Mouse (Mus musculus): Measurements from ENCODE around the gene Rbm8a.
A peak's percentile ranks its signal among the peaks of the same experiment; 100 is the strongest.

Rbm8a gene

DNA sequence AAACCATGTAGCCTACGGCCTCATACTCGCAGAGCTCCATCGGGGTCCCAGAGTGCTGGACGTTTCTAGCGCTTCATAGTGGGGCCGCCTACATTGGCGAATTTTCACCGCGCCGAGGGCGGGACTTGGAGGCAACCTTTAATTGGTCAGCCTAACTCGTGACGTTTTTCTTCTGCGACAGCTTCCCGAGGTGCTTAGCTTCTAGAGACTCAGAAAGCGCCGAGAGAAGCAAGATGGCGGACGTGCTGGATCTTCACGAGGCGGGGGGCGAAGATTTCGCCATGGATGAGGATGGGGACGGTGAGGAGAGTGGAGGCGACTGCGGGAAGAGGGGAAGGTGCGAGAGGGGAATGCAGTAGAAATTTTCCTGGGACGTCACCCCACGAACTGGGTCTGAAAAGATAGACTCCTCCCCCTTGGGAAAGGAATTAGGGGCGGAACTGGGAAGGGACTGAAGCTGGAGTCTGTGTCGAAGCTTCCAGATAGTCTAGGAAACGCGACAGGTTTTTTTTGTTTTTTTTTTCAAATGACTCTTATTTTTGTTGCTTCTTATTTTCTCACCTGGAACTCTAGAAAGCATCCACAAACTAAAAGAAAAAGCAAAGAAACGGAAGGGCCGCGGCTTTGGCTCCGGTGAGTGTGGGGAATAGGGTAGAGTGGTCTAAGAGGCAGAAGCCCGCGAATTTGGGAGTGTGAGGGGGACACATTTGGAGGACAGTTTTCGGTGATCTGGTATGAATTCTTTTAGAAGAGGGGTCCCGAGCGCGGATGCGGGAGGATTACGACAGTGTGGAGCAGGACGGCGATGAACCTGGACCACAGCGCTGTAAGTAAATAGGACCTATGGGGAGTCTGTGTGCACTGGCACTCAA is at the start of gene Rbm8a:
Gene Rbm8a (plus strand): TSS at position 205 of the 872 bp plus-strand sequence.
- peak; percentile 94 for DNase-seq (ENCODE audit: low spot score)

DNA sequence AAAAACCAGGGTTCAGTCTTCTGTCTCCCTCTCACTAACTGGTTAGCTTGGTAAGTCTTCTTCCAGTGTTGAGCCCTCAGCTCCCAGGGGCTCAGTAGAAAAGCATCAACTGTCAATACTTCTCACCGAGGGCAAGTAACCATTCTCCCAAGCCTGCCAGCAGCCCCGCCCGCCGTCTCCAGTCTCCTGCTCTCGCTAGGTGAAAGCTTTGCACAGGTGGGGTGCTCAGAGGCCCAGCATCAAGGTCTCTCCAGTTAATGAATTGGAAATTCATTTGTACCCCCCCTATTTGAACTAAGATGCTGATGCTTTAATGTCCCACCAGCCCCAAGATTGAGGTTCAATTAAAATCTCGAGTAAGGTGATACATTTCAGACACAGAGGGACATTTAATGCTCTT is 48.6 kb upstream of the Rbm8a start:
- no peak for DNase-seq (ENCODE audit: low spot score)

DNA sequence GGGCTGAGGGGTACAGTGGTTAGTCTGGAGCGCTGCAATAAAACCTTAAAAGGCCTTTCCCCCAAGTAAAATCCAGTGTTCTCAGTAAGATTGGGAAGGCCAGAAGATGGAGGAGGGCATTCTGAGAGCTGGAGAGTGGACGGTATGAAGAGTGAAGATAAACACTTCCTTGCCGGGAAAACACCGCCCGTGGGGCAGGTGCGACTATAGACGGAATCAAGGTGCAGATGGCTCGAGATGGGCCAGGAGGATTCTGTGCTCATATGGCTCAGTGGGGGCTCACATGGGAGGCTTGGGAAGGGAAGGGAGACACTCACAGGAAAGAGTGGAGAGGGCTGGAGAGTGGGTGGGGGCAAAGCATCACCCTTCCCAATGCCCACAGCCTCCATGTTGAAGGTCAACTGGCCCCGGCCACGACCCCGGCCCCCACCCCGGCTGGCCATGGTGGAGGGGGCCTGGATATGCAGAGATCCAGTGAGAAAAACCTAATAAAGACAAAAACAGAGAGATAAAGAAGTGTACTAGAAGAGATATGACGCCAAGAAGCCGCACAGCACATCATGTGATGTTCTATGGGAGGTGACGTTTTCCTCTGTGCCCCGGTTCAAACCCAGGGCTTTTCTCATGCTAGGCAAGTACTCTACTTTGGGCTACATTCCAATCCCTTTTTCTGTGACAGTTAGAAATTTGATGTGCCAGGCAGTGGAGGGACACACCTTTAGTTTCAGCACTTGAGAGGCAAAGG is 47.8 kb upstream of the Rbm8a start:
- no peak for DNase-seq (ENCODE audit: low spot score)

DNA sequence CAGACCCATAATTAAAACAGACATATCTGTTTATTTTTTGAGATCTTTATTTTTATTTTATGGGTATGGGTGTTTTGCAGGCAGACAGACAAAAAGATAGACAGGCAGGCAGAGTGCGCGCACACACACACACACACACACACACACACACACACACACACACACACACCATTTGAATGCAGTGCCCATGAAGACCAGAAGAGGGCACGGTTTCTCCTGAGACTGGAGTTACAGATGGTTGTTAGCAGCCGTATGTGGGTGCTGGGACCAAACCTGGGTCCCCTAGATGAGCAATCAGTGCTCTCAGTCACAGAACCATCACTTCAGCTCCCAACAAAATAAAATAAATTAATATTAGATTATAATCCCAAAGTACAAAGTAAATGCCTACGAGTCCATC is 46.3 kb upstream of the Rbm8a start:
- no peak for DNase-seq (ENCODE audit: low spot score)

DNA sequence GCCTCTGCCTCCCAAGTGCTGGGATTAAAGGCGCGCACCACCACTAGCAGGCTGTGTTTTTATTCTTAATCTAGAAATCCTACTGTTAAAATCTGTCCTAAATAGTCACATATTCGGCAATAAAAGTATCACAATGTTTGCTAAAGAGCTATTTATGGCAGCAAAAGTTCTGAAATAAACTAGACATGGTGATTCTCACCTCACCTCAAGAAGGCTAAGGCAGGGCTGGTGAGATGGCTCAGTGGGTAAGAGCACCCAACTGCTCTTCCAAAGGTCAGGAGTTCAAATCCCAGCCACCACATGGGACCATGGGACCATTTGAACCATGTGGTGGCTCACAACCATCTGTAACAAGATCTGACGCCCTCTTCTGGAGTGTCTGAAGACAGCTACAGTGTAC is 39.1 kb upstream of the Rbm8a start:
- DNase-seq (ENCODE audit: low spot score) = no peak

DNA sequence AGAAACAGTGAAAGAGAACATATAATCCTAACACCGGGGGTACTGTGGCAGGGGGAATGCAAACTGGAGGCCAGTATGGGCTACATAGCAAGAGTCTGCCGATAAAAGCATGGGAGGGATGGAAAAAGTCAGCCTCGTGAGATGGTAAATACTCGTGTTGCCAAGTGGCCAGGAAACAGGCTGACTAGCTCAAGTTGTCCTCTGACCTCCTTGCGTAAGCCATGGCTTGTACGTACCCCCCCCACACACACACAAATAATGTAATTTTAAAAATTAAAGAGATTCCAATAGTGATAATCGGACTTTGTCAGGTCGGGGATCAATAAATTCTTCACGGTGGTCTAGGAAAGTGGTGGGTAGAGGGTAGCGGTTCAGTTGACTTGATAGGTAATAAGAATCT is 36.4 kb upstream of the Rbm8a start:
- no peak for DNase-seq (ENCODE audit: low spot score)

DNA sequence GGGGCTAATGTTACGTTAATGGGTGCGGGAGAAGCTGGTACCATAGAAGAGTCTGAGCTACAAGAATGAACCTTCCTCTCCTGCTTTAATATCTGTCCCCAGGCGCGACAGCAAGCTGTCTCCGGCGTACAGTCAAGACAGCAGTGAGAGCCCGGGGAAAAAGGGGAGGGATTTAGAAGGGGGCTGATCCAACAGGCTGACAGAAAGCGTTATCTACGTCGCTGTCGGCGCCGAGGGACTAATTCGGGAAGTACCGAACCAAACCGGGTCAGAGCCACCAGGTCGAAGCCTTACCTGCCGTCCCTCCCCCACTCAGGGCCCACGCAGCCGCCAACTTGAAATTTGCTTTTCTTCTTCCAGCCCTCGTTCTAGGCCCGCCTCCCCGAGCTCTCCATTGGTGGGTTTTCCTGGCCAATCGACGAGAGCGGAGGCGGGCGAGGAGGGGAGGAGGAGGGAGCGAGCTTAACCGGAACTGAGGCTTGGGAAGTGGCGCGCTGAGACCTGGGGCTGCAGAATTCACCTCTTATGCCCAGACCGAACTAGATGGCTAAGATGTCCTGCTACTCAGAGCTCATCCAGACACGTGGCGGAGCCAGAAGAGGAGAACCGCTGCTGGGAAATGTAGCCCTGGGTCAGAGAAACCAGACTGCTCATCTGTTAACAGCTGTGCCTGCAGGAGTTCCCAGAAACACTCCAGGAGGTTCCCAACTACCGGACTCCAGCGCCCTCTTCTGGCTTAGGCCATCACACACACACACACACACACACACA is 35.8 kb upstream of the Rbm8a start, which contains the start of gene Polr3gl:
Gene Polr3gl (minus strand): TSS at position 392 of the 771 bp plus-strand sequence.
- DNase-seq (ENCODE audit: low spot score) = peak; percentile 90

DNA sequence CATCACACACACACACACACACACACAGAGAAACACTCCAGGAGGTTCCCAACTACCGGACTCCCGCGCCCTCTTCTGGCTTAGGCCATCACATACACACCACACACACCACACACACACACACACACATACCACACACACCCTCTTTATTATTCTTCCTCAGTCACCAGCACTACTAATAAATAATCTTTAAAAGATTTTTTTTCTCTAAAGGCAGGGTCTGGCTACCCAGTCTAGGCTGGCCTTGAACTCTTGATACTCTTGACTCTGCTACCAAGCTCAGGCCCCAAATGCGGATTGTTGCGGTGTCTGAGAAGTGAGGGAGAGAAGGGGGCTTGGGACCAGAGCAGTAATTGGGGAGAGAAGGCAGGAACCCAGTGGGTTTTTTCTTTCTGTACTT is 34.9 kb upstream of the Rbm8a start:
- no peak for DNase-seq (ENCODE audit: low spot score)

DNA sequence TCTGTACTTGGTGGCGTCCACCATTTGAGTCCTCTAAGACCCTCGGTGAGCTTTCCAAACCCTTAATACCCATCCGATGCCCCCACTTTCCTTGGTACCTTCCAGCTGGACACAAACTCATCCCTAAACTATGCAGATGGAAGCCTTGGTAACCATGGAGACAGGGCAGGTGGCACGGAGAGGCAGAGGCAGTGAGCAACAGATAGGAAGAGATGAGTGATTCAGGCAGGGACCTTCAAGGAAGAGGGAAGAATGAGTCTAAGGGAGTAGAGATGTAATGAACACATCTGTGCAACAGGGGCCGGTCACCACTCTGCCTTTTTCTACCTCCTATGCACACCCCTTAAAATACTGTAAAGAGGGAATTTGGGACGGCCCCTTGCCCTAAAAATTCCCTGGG is 34.1 kb upstream of the Rbm8a start:
- no peak for DNase-seq (ENCODE audit: low spot score)

DNA sequence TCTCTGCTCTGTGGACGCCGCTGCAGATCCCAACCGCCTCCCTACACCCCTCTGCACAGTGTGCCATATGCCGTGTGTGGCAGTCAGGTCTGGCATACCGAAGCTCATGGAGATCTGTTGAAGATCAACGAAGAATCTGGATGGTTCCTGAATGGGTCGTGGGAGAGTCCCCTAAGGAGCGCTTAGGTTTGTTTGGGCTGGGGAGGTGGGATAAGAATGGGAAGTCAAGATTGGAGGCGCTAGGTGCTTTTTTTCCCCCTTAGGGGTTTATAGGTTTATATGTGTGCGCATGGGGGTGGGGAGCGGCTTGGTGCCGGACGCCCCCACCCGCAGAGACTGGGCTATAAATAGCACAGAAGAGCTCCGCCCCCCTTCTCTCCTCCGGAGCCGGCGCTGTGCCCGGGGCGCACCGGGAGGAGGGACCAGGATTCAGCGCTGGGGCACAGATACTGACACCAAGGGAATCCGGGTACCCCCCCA is 33.5 kb upstream of the Rbm8a start, which contains the start of gene Ankrd34a:
Gene Ankrd34a (plus strand): TSS at position 409 of the 480 bp plus-strand sequence.
- peak; percentile 78 for DNase-seq (ENCODE audit: low spot score)

DNA sequence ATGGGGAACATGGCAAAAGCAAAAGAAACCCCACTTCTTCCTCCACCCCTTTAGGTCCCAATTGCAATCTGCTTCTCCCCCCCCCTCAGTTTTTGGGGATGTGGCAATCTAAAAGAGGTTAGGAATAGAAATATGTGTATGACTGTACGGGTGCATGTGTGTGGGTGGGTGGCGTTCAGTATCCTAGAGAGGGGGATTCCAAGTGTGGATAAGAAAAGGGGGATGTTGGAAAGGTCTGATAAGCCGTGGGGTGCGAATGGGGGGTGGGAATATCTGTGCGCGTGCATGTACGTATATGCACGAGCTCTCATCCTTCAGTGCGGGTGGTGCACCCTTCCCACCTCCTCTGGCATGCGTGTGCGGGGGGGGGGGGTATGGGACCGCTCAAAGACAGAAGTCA is 32.9 kb upstream of the Rbm8a start:
- DNase-seq (ENCODE audit: low spot score) = no peak

DNA sequence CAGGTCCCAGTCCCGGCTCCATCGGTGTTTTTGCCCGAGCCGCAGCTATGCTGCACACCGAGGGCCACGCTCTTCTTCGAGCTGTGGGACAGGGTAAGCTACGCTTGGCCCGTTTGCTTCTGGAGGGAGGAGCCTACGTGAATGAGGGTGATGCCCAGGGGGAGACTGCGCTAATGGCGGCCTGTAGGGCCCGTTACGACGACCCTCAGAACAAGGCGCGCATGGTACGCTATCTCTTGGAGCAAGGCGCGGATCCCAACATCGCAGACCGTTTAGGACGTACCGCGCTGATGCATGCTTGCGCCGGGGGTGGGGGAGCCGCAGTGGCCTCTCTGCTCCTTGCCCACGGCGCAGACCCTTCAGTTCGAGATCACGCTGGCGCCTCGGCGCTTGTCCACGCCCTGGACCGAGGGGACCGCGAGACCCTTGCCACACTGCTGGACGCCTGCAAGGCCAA is 32.3 kb upstream of the Rbm8a start:
- DNase-seq (ENCODE audit: low spot score) = no peak

DNA sequence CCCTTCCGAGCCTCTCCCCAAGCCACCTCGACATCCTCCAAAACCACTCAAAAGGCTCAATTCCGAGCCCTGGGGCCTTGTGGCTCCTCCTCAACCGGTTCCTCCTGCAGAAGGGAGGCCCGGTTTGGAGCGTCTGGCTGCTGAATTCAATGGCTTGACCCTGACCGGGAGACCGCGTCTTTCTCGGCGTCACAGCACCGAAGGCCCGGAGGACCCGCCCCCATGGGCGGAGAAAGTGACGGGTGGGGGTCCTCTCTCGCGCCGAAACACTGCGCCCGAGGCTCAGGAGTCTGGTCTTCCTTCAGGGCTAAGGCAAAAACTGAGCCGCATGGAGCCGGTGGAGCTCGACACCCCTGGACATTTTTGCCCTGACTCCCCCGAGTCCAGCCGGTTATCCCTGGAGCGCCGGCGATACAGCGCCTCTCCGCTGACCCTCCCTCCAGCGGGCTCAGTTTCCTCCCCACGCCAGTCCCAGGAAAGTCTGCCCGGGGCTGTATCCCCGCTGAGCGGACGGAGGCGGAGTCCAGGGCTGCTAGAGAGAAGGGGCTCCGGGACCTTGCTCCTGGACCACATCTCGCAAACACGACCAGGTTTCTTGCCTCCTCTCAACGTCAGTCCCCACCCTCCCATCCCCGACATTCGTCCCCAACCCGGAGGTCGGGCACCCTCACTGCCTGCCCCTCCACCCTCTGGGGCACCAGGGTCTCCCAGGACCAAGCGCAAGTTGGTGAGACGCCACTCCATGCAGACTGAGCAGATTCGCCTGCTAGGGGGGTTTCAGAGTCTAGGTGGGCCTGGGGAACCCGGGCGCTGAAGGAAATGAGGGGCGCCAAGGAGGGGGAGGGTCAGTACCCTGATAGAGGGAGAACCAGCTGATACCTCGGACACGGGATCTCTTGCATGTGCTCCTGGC is 31.3 kb upstream of the Rbm8a start:
- no peak for DNase-seq (ENCODE audit: low spot score)

DNA sequence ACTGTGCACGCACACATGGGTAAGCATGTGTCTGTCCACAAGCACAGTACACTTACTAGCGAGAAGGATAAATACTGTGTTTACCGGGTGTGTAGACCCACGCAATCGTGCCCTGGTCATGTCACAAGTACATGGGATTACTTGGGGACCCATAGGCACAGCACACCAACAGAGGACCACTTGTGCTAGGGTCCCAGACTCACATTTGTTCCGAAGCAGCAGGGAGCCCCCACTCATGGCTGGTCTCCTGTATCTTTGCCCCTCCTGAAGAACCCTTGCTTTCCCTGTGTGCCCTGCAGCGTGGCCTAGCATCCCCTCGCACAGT is 30.7 kb upstream of the Rbm8a start:
- no peak for DNase-seq (ENCODE audit: low spot score)

DNA sequence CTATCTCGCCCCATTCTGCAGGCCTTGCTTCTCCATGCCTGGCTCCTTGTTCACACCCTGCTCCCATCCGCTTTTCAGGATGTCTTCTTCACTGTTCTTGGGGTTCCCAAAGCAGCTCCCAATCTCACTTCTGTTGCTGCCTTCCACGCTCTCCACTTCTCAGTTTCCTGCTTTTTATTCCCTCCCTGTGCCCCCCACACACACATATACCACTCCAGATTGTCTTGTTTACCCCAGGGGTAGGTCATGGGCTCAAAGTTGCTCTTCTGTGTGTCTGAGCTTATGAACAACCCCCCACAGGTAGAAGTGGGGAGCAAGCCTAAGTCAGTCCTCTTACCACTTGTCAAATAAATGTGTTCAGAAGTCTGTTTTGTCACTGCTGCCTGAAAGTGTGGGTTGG is 30.3 kb upstream of the Rbm8a start:
- no peak for DNase-seq (ENCODE audit: low spot score)

DNA sequence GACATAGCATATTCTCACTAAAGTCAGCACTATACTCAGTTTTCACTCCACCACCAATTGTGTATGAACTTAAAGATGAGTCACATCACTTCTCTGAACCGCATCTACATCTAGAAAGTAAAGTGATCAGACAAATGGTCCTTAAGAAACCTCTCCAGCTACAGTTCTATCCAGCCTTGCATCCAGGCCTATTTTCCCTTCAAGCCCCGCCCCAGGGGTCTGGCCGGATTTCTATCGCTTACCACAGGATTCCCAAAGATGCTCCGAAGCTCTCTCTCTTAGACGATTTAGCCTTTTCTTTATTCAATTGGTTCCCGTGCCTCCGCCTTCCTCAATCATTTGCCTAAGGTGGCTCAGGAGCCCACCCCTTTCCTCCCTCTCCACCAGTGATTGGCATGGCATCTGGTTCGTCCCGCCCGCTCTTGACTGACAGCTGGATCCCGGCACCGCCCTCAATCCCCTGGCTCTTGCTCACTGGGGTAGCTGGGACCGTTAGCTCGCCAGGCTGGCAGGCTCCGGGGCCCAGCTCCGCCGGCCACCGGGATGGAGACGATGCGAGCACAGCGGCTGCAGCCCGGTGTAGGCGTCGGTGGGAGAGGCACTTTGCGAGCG is 29.0 kb upstream of the Rbm8a start, which contains the start of gene Lix1l:
Gene Lix1l (plus strand): TSS at position 511 of the 612 bp plus-strand sequence.
- DNase-seq (ENCODE audit: low spot score) = peak; percentile 90

DNA sequence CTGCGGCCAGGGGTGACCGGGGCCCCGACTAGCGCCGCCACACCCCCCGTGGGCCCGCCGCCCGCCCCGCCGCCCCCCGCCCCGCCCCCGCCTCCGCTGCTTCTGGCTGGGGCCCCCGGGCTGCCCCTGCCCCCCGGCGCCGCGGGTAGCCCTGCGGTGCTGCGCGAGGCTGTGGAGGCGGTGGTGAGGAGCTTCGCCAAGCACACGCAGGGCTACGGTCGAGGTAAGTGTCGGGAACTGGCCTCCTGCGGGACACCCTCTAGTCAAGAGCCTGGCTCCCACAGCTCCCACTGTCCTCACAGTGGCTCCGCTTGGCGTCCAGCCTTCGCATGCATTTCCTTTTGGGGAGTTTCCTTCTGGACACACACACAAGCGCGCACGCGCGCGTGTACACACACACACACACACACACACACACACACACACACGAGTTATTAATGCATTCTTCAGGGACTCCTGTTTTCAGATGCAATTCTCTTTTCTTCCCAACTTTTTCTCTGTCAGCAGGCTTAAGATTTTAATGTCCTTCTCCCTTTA is 28.4 kb upstream of the Rbm8a start:
- no peak for DNase-seq (ENCODE audit: low spot score)

DNA sequence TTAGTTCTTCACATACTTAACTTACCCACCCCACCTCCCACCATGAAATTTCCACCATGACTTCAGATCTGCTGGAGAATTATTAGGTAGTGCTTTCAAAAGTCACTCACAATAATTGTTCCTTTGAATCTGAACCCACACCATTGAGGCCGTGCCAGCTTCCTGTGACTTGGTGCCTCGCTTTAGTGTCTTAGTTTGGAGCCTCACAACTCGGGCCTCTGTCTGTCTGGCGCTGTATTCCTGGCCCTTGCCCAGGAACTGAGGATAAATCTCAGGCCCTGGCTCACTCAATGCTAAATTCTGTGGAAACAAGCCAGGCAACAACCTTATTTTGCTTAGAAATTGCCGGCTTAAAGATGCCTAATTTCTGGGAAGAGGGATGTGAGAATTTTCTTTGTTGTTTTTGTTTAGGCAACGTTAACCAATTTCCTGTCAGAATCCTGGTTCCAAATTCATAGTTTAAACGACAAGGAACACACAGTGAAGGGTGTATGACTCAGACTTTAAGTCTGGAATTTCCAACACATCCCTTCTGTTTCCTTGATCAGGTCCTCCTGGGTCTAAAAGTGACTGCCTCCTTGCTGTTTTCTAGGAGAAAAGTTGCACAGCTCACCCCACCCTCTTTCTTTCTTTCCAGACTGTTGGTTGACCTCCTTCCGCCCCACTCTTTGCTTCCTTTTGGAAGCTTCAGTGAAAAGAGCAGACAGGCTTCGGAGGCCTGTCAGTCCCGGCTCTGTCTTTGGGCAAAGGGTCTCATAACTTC is 27.6 kb upstream of the Rbm8a start:
- DNase-seq (ENCODE audit: low spot score) = no peak

DNA sequence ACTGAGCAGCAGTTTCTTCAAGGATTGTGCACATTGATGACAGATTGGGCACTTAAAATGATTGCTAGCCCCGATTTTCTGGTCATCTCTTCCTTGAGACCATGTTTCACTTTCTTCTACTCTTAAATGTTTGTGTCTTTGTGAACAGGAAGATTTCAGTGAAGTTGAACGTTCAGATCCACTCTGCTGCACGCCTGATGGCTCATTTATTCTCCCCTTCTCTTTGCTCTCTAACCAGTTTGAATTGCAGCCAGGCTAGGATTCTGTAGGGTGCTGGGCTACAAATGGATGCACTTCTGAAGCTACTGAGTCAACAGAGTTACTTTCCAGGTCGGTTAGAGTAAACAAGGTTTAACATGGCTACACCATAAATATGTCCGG is 27.0 kb upstream of the Rbm8a start:
- DNase-seq (ENCODE audit: low spot score) = no peak

DNA sequence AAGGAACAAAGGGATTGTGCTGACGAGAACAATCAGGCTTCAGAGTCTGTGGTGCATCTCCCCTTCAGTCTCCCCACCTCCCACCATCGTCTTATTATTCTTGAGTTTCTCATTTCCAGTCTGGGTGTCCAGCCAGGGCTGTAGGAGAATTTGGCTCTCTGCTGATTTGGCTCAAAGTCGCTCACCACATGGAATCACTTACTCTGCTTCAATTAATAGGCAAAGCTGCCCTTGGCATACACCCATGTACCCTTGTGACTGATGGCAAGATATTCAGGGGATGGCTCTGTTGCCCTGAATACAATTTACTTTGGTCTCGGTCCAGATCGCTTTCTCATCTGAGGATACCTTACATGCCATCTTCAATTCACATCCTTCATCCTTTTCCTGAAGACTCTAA is 26.4 kb upstream of the Rbm8a start:
- no peak for DNase-seq (ENCODE audit: low spot score)
